In the genomic region with DNA sequence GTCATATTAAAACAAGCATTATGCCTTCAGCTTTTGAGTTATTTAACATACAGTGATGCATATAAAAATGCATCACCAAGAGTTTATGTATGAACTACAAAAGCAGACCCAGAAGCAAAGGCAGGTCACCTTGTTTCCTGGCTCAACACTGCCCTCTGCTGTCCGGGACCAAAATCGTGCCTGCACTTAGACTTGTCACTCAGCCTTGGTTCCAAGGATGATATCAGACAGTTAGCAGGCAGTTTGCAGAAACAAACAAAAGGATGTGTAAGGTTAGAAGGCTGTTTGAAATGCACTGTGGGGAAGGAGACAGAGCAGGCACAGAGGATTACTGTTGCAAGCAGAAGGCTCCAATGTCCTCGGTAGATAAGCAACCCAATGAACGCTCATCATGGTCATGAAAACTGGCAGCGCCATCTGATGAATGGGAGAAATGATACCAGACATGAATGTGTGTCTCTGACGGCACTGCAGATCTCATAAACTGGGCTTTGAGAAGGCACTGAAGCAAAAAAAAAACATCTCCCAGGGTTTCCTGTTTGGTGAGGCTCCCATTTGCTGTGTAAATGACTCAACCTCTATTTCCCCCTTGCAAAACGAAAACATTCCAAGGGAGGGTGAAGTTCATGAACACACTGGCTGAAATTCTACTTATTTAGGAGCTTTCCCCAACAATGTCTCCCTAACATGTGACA, we compare ENCODE assay signal across 8 mouse cellular contexts.
DNase-seq lines count a peak whose midpoint lies in the region; ATAC-seq and TF ChIP-seq lines count a peak whose summit lies in the region.

No protein-coding gene starts in this region.

- H3K4me2 ChIP-seq in kidney, postnatal 0 days (ENCODE audit: low read length): no peak overlapping the region
- H3K4me2 ChIP-seq in liver, embryonic 11.5 days: no peak overlapping the region
- no peak overlapping the region for H3K4me2 ChIP-seq in stomach, embryonic 15.5 days

- H3K9ac ChIP-seq in kidney, postnatal 0 days (ENCODE audit: low read depth, low read length): no peak overlapping the region
- no peak overlapping the region for H3K9ac ChIP-seq in liver, embryonic 11.5 days (ENCODE audit: low read depth, low read length)
- H3K9ac ChIP-seq in stomach, embryonic 15.5 days: no peak overlapping the region

- H3K27ac ChIP-seq in kidney, postnatal 0 days: peak overlapping the region; percentile 20; the same call in 1 of the 2 replicates
- no peak overlapping the region for H3K27ac ChIP-seq in liver, embryonic 11.5 days (ENCODE audit: low read depth, low read length)
- 0 out of 2 replicates have a peak overlapping the region, but pooled peaks have one; percentile 26 for H3K27ac ChIP-seq in stomach, embryonic 15.5 days

- DNase-seq in 3134 (ENCODE audit: extremely low read depth, insufficient read length, low spot score): peak; percentile 62
- peak; percentile 80 for DNase-seq in adrenal gland, adult 8-10 months
- DNase-seq in embryo, embryonic 11.5 days (ENCODE audit: low read depth, low spot score): peak; percentile 69
- peak; percentile 87 for DNase-seq in kidney, postnatal 0 days (ENCODE audit: low spot score)
- peak; percentile 78 for DNase-seq in liver, embryonic 11.5 days (ENCODE audit: low spot score)
- DNase-seq in natural killer cell, adult 2 months (ENCODE audit: low spot score in 2 of 2): peak; percentile 36 to 58

- TF ChIP-seq CTCF in kidney, postnatal 0 days (IDR thresholded peaks at IDR 0.05; ENCODE audit: low read depth): peak; percentile 93

- ATAC-seq in granulocyte monocyte progenitor cell, adult 5-6 weeks (replicated peaks; ENCODE audit: poor library complexity, severe bottlenecking): peak; percentile 73
- ATAC-seq in kidney, postnatal 0 days (replicated peaks; ENCODE audit: low FRiP score, low read depth): peak; percentile 49; the same call in 1 of the 2 replicates
- ATAC-seq in liver, embryonic 11.5 days (replicated peaks; ENCODE audit: low FRiP score): peak; percentile 58
- no peak for ATAC-seq in stomach, embryonic 15.5 days (ENCODE audit: insufficient read depth, low FRiP score, low read depth)

- 29% methylated on average over 7 of the region's 7 CpGs for WGBS in kidney, postnatal 0 days
- WGBS in liver, embryonic 11.5 days: 42% methylated on average over 7 of the region's 7 CpGs
- WGBS in stomach, embryonic 15.5 days: 43% methylated on average over 7 of the region's 7 CpGs

- H3K27me3 ChIP-seq in kidney, postnatal 0 days (ENCODE audit: insufficient read depth, low read length): no peaks in the 10 kb centered on the region
- H3K27me3 ChIP-seq in liver, embryonic 11.5 days (replicated peaks; ENCODE audit: control insufficient read depth, insufficient read depth, low read length): no peaks in the 10 kb centered on the region
- no peaks in the 10 kb centered on the region for H3K27me3 ChIP-seq in stomach, embryonic 15.5 days (replicated peaks)

- no peaks in the 10 kb centered on the region for H3K4me1 ChIP-seq in kidney, postnatal 0 days (replicated peaks; ENCODE audit: insufficient read depth, low read length)
- no peaks in the 10 kb centered on the region for H3K4me1 ChIP-seq in liver, embryonic 11.5 days (replicated peaks; ENCODE audit: control insufficient read depth, insufficient read depth, low read length)
- H3K4me1 ChIP-seq in stomach, embryonic 15.5 days: peaks cover 11% of the 10 kb centered on the region; the same call in 1 of the 2 replicates

- H3K9me3 ChIP-seq in kidney, postnatal 0 days (replicated peaks; ENCODE audit: low read length): no peaks in the 10 kb centered on the region
- H3K9me3 ChIP-seq in liver, embryonic 11.5 days (ENCODE audit: control insufficient read depth, low read length): no peaks in the 10 kb centered on the region
- no peaks in the 10 kb centered on the region for H3K9me3 ChIP-seq in stomach, embryonic 15.5 days

- no peaks in the 10 kb centered on the region for H3K36me3 ChIP-seq in kidney, postnatal 0 days (ENCODE audit: insufficient read depth, low read length)
- H3K36me3 ChIP-seq in liver, embryonic 11.5 days (ENCODE audit: control insufficient read depth, insufficient read depth, low read length): no peaks in the 10 kb centered on the region
- no peaks in the 10 kb centered on the region for H3K36me3 ChIP-seq in stomach, embryonic 15.5 days

- no peak overlapping the region for H3K4me3 ChIP-seq in kidney, postnatal 0 days (replicated peaks; ENCODE audit: low read depth, low read length)
- H3K4me3 ChIP-seq in liver, embryonic 11.5 days (ENCODE audit: low read depth, low read length): no peak overlapping the region
- no peak overlapping the region for H3K4me3 ChIP-seq in stomach, embryonic 15.5 days (replicated peaks)
